9 mouse cellular contexts compared by ENCODE assay signal in the genomic region with DNA sequence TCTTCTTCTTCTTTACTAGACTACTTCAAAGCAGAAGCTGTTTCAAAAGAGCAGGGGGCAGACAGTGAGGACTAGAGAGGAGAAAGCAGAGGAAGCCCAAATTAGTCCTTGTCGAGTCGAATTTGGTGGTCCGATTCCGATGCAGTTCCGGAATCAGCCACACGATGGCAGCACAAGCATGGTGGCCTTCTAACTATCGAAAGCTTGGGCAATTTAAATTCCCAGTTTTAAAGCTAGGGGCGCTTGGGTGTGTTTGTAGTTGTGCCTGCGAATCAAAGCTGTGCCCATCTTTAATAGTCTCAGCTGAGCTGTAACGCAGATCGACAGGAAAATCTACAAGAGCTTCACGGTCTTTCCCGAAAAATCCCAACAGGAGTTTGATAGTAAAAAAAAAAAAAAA.
DNase-seq lines count a peak whose midpoint lies in the region; ATAC-seq and TF ChIP-seq lines count a peak whose summit lies in the region.
"Had no signal": no experiment of that assay in that cellular context is flagged by ENCODE, and none has a peak within 500 bp of the region (broad histone marks: within the 10 kb centered on the region; RNA-seq: fewer than 3 reads in every experiment).

No protein-coding gene starts in this region.

- peak overlapping the region; percentile 74 for H3K4me2 ChIP-seq in embryonic facial prominence, embryonic 15.5 days (replicated peaks)
- peak overlapping the region; percentile 57 for H3K4me2 ChIP-seq in heart, embryonic 12.5 days
- peak overlapping the region; percentile 82 for H3K4me2 ChIP-seq in kidney, embryonic 16.5 days (replicated peaks; ENCODE audit: low read depth, low read length)
- H3K4me2 ChIP-seq in stomach, embryonic 15.5 days = peak overlapping the region; percentile 61

- TF ChIP-seq CTCF in C2C12 (IDR thresholded peaks at IDR 0.05; ENCODE audit: control insufficient read depth, insufficient read depth, insufficient read length) = peak; percentile 90
- peak; percentile 96 for TF ChIP-seq CTCF in bone marrow macrophage, adult 2 months (IDR thresholded peaks at IDR 0.05; ENCODE audit: low read depth, low read length)
- TF ChIP-seq CTCF in liver, adult 2 months (IDR thresholded peaks at IDR 0.05; ENCODE audit: low read depth, low read length) = peak; percentile 96

- H3K4me3 ChIP-seq in C2C12 (ENCODE audit: insufficient read depth, poor library complexity, severe bottlenecking) = no peak overlapping the region
- H3K4me3 ChIP-seq in bone marrow macrophage, adult 2 months (ENCODE audit: insufficient read depth, low read length) = no peak overlapping the region
- H3K4me3 ChIP-seq in embryonic facial prominence, embryonic 15.5 days (replicated peaks) = peak overlapping the region; percentile 46
- H3K4me3 ChIP-seq in heart, embryonic 12.5 days = peak overlapping the region; percentile 33; the same call in 1 of the 2 replicates
- H3K4me3 ChIP-seq in kidney, embryonic 16.5 days (ENCODE audit: low read length) = peak overlapping the region; percentile 53
- no peak overlapping the region for H3K4me3 ChIP-seq in liver, adult 2 months (ENCODE audit: insufficient read depth, low read depth, low read length)
- H3K4me3 ChIP-seq in stomach, embryonic 15.5 days (replicated peaks) = peak overlapping the region; percentile 37
- H3K4me3 ChIP-seq: erythroblast, embryonic 14.5 days had no signal

- H3K9ac ChIP-seq in embryonic facial prominence, embryonic 15.5 days = 0 out of 2 replicates have a peak overlapping the region, but pooled peaks have one; percentile 13
- no peak overlapping the region for H3K9ac ChIP-seq in heart, embryonic 12.5 days
- H3K9ac ChIP-seq in kidney, embryonic 16.5 days (replicated peaks; ENCODE audit: low read length) = peak overlapping the region; percentile 64
- no peak overlapping the region for H3K9ac ChIP-seq in liver, adult 2 months (ENCODE audit: low read depth, low read length)
- no peak overlapping the region for H3K9ac ChIP-seq in stomach, embryonic 15.5 days

- H3K27ac ChIP-seq in bone marrow macrophage, adult 2 months (ENCODE audit: insufficient read depth, low read depth, low read length) = no peak overlapping the region
- H3K27ac ChIP-seq in embryonic facial prominence, embryonic 15.5 days (replicated peaks) = peak overlapping the region; percentile 31
- H3K27ac ChIP-seq in heart, embryonic 12.5 days (ENCODE audit: poor library complexity, severe bottlenecking) = no peak overlapping the region
- H3K27ac ChIP-seq in kidney, embryonic 16.5 days (ENCODE audit: low read length) = no peak overlapping the region
- H3K27ac ChIP-seq in liver, adult 2 months (replicated peaks; ENCODE audit: insufficient read depth, low read depth, low read length) = no peak overlapping the region
- peak overlapping the region; percentile 42; the same call in 1 of the 2 replicates for H3K27ac ChIP-seq in stomach, embryonic 15.5 days

- no peaks in the 10 kb centered on the region for H3K27me3 ChIP-seq in C2C12 (ENCODE audit: control insufficient read depth, insufficient read depth, insufficient read length)
- H3K27me3 ChIP-seq in embryonic facial prominence, embryonic 15.5 days = 0 out of 2 replicates have a peak, but pooled peaks cover 5% of the 10 kb centered on the region
- 0 out of 2 replicates have a peak, but pooled peaks cover 3% of the 10 kb centered on the region for H3K27me3 ChIP-seq in heart, embryonic 12.5 days (replicated peaks)
- no peaks in the 10 kb centered on the region for H3K27me3 ChIP-seq in kidney, embryonic 16.5 days (ENCODE audit: insufficient read depth, low read length)
- no peaks in the 10 kb centered on the region for H3K27me3 ChIP-seq in liver, adult 2 months (ENCODE audit: control insufficient read depth, insufficient read depth, low read length)
- no peaks in the 10 kb centered on the region for H3K27me3 ChIP-seq in stomach, embryonic 15.5 days (replicated peaks)

- WGBS in embryonic facial prominence, embryonic 15.5 days = under 1% methylated on average over 13 of the region's 13 CpGs
- 9% methylated on average over 13 of the region's 13 CpGs for WGBS in heart, embryonic 12.5 days
- 4% methylated on average over 13 of the region's 13 CpGs for WGBS in kidney, embryonic 16.5 days
- 7% methylated on average over 13 of the region's 13 CpGs for WGBS in liver, adult 2 months
- 4% methylated on average over 13 of the region's 13 CpGs for whole genome bisulfite sequencing in stomach, embryonic 15.5 days

- H3K79me3 ChIP-seq in C2C12 (ENCODE audit: low read depth) = no peaks in the 10 kb centered on the region

- peak; percentile 54 for DNase-seq in liver, adult 2 months (ENCODE audit: extremely low read depth, low read depth, low spot score)
- peak; percentile 96 for DNase-seq in neural tube, embryonic 10.5 days (ENCODE audit: extremely low spot score, low spot score)

- H3K9me3 ChIP-seq in embryonic facial prominence, embryonic 15.5 days (replicated peaks) = no peaks in the 10 kb centered on the region
- no peaks in the 10 kb centered on the region for H3K9me3 ChIP-seq in heart, embryonic 12.5 days (replicated peaks)
- no peaks in the 10 kb centered on the region for H3K9me3 ChIP-seq in kidney, embryonic 16.5 days (ENCODE audit: low read length)
- no peaks in the 10 kb centered on the region for H3K9me3 ChIP-seq in stomach, embryonic 15.5 days

- no peak overlapping the region for H3ac ChIP-seq in C2C12 (ENCODE audit: control insufficient read depth, insufficient read length, low read depth)

- H3K4me1 ChIP-seq in bone marrow macrophage, adult 2 months (ENCODE audit: control insufficient read depth, insufficient read depth, low read length) = no peaks in the 10 kb centered on the region
- H3K4me1 ChIP-seq in embryonic facial prominence, embryonic 15.5 days = peaks cover 10% of the 10 kb centered on the region; the same call in 1 of the 2 replicates
- peaks cover 5% of the 10 kb centered on the region for H3K4me1 ChIP-seq in heart, embryonic 12.5 days (replicated peaks)
- H3K4me1 ChIP-seq in kidney, embryonic 16.5 days (ENCODE audit: insufficient read depth, low read length) = peaks cover 28% of the 10 kb centered on the region; the same call in 1 of the 2 replicates
- H3K4me1 ChIP-seq in liver, adult 2 months (ENCODE audit: control insufficient read depth, insufficient read depth, low read length) = no peaks in the 10 kb centered on the region
- H3K4me1 ChIP-seq in stomach, embryonic 15.5 days = no peaks in the 10 kb centered on the region

- no peak for TF ChIP-seq POLR2A in bone marrow macrophage, adult 2 months (IDR thresholded peaks at IDR 0.05; ENCODE audit: borderline replicate concordance, low read depth, low read length)
- TF ChIP-seq POLR2A in liver, adult 2 months (IDR thresholded peaks at IDR 0.05; ENCODE audit: extremely low read depth, insufficient read depth, low read length) = no peak

- no peaks in the 10 kb centered on the region for H3K79me2 ChIP-seq in C2C12 (ENCODE audit: control insufficient read depth, insufficient read depth)
- no peaks in the 10 kb centered on the region for H3K79me2 ChIP-seq in liver, adult 2 months (ENCODE audit: control insufficient read depth, insufficient read depth, low read length)

- ATAC-seq in embryonic facial prominence, embryonic 15.5 days (ENCODE audit: insufficient number of reproducible peaks, low FRiP score, low TSS enrichment, low read depth) = peak; percentile 43; the same call in 1 of the 2 replicates
- no peak for ATAC-seq in heart, embryonic 12.5 days (ENCODE audit: insufficient number of reproducible peaks, low FRiP score)
- no peak; the same call in 1 of the 2 replicates for ATAC-seq in kidney, embryonic 16.5 days (ENCODE audit: low FRiP score, low TSS enrichment)
- ATAC-seq in stomach, embryonic 15.5 days (ENCODE audit: insufficient read depth, low FRiP score, low read depth) = no peak

- no peaks in the 10 kb centered on the region for H3K36me3 ChIP-seq in C2C12 (ENCODE audit: control insufficient read depth, insufficient read depth)
- H3K36me3 ChIP-seq in embryonic facial prominence, embryonic 15.5 days = no peaks in the 10 kb centered on the region
- H3K36me3 ChIP-seq in heart, embryonic 12.5 days = no peaks in the 10 kb centered on the region
- no peaks in the 10 kb centered on the region for H3K36me3 ChIP-seq in kidney, embryonic 16.5 days (ENCODE audit: insufficient read depth, low read length)
- no peaks in the 10 kb centered on the region for H3K36me3 ChIP-seq in liver, adult 2 months (ENCODE audit: control insufficient read depth, insufficient read depth, low read length)
- H3K36me3 ChIP-seq in stomach, embryonic 15.5 days = no peaks in the 10 kb centered on the region

TF ChIP-seq in C2C12, 6 proteins besides CTCF, POLR2A, EP300 and RAD21:
- TF ChIP-seq CEBPB (IDR thresholded peaks at IDR 0.05; ENCODE audit: low read depth) = peak; percentile 37
- no peak for TF ChIP-seq FOSL1 (IDR thresholded peaks at IDR 0.05; ENCODE audit: insufficient read depth, low read length, poor library complexity, severe bottlenecking)

Comparison
In these comparisons a context has a peak if more than half of its experiments do, and no peak if none do; other contexts are left out.
1. H3K4me3 ChIP-seq: peak in embryonic facial prominence, embryonic 15.5 days (single experiment), heart, embryonic 12.5 days (single experiment), kidney, embryonic 16.5 days (single experiment) and stomach, embryonic 15.5 days (single experiment); none in C2C12 (single experiment), bone marrow macrophage, adult 2 months (single experiment) and liver, adult 2 months (single experiment).
2. H3K27ac ChIP-seq: peak in embryonic facial prominence, embryonic 15.5 days (single experiment) and stomach, embryonic 15.5 days (single experiment); none in bone marrow macrophage, adult 2 months (single experiment), heart, embryonic 12.5 days (single experiment), kidney, embryonic 16.5 days (single experiment) and liver, adult 2 months (single experiment).
3. H3K9ac ChIP-seq: peak in embryonic facial prominence, embryonic 15.5 days (single experiment) and kidney, embryonic 16.5 days (single experiment); none in heart, embryonic 12.5 days (single experiment), liver, adult 2 months (single experiment) and stomach, embryonic 15.5 days (single experiment).
4. Peak in every context shown above with its lines, with median percentiles within 50 percentile points of each other: CTCF ChIP-seq and H3K4me2 ChIP-seq.